Mouse (Mus musculus) embryo, embryonic 11.5 days (tissue): Measurements from ENCODE around the gene Zfp804a.

ENCODE experiments used
- DNase-seq: peaks from one replicate; pipeline ENCODE4 v3.0.0-alpha.2; 2012; ENCODE audit warnings: low read depth, low spot score

The Zfp804a gene

GRCm38 (mm10) chr2:82253382-82253781 is 200.4 kb downstream of the Zfp804a start:
- DNase-seq: no peak

GRCm38 (mm10) chr2:82282591-82283269 is 229.7 kb downstream of the Zfp804a start:
- DNase-seq: no peak

- DNase-seq: no peak
Observed at GRCm38 (mm10) chr2:82294932-82295493, 242.0 kb downstream of the Zfp804a start.
